In genomic region chr4:46094916-46095825, GRCm38 (mm10) we compare ENCODE assay signal across 9 mouse cellular contexts. TPM values are rescaled to one million over a fixed set of nuclear protein-coding genes. Genes with fewer than 3 reads are reported as not detected.
DNase-seq lines count a peak whose midpoint lies in the region; ATAC-seq and TF ChIP-seq lines count a peak whose summit lies in the region.
"Had no signal": no experiment of that assay in that cellular context is flagged by ENCODE, and none has a peak within 500 bp of the region (broad histone marks: within the 10 kb centered on the region; RNA-seq: fewer than 3 reads in every experiment).

No protein-coding gene starts in this region.

- H3K27me3 ChIP-seq in kidney, embryonic 14.5 days (ENCODE audit: control insufficient read depth, insufficient read depth, low read length), result no peaks in the 10 kb centered on the region

- no peak for TF ChIP-seq CTCF in brain, embryonic 14.5 days (IDR thresholded peaks at IDR 0.05; ENCODE audit: borderline replicate concordance, extremely low read depth, insufficient read depth, insufficient read length)

- WGBS in kidney, embryonic 14.5 days, result 54% methylated on average over 15 of the region's 15 CpGs

- ATAC-seq in kidney, embryonic 14.5 days (ENCODE audit: low FRiP score, low TSS enrichment), result no peak

- 0 out of 2 replicates have a peak, but pooled peaks cover 5% of the 10 kb centered on the region for H3K4me1 ChIP-seq in kidney, embryonic 14.5 days (ENCODE audit: control insufficient read depth, insufficient read depth, low read length)

- H3K4me3 ChIP-seq in kidney, embryonic 14.5 days (ENCODE audit: low read length), result no peak overlapping the region

- peak; percentile 52 for DNase-seq in kidney, adult 9 months
- DNase-seq in CD4-positive helper T cell, adult 2 months (ENCODE audit: low read depth, low spot score), result peak; percentile 64
- peak; percentile 80 for DNase-seq in brain, embryonic 14.5 days (ENCODE audit: low read depth)
- peak; percentile 27 to 41 for DNase-seq in heart, postnatal 36 days
- no peak for DNase-seq in spleen, adult 12 weeks (ENCODE audit: low spot score)
- DNase-seq in ovary, postnatal 14 days (ENCODE audit: low spot score), result no peak
- no peak for DNase-seq in adrenal gland, postnatal 36 days
- DNase-seq: kidney, postnatal 25 days had no signal

- no peaks in the 10 kb centered on the region for H3K9me3 ChIP-seq in kidney, embryonic 14.5 days (ENCODE audit: control insufficient read depth, low read length)

- intact Hi-C loops in heart, postnatal 36 days (cut with DNase I), result no loop called here

- TF ChIP-seq POLR2A in brain, embryonic 14.5 days (IDR thresholded peaks at IDR 0.05; ENCODE audit: borderline replicate concordance, extremely low read depth, insufficient read depth, insufficient read length, poor library complexity, severe bottlenecking), result no peak

- H3K36me3 ChIP-seq in kidney, embryonic 14.5 days (ENCODE audit: control insufficient read depth, insufficient read depth, low read length), result no peaks in the 10 kb centered on the region

- H3K4me2 ChIP-seq in kidney, embryonic 14.5 days (replicated peaks; ENCODE audit: low read depth, low read length), result no peak overlapping the region

- H3K27ac ChIP-seq in kidney, embryonic 14.5 days (ENCODE audit: low read depth, low read length), result no peak overlapping the region

- no peak overlapping the region for H3K9ac ChIP-seq in kidney, embryonic 14.5 days (ENCODE audit: low read depth, low read length)

RNA-seq across cellular contexts. Expression of gene Ncbp1, which starts 43.2 kb away (rescaled TPM):
- polyA plus RNA-seq in kidney, embryonic 14.5 days (2014; fragmentation: Nextera tagmentation; extraction: Ambion mirVana), result 70.5 and 106 TPM in 2 replicates
- 78.0 and 85.8 TPM in 2 replicates for polyA plus RNA-seq in brain, embryonic 14.5 days (2012; rRNA removed)
- total RNA-seq in heart, postnatal 36 days (2021), result 10 to 100 TPM; 19.3 to 19.7 TPM
- 10 to 100 TPM; 48.5 to 49.5 TPM for total RNA-seq in adrenal gland, postnatal 36 days (2021)

RNA-seq across cellular contexts. Expression of gene Tstd2, which starts 43.3 kb away (rescaled TPM):
- polyA plus RNA-seq in kidney, embryonic 14.5 days (2014; fragmentation: Nextera tagmentation; extraction: Ambion mirVana), result 23.5 and 46.0 TPM in 2 replicates
- 26.4 and 30.2 TPM in 2 replicates for polyA plus RNA-seq in brain, embryonic 14.5 days (2012; rRNA removed)
- total RNA-seq in heart, postnatal 36 days (2021), result 10 to 100 TPM; 12.8 to 14.0 TPM
- total RNA-seq in adrenal gland, postnatal 36 days (2021), result 10 to 100 TPM; 29.4 to 29.5 TPM

RNA-seq across cellular contexts. Expression of gene Tmod1, which starts 56.4 kb away (rescaled TPM):
- 5.2 and 5.3 TPM in 2 replicates for polyA plus RNA-seq in kidney, embryonic 14.5 days (2014; fragmentation: Nextera tagmentation; extraction: Ambion mirVana)
- 0.45 and 0.71 TPM in 2 replicates for polyA plus RNA-seq in brain, embryonic 14.5 days (2012; rRNA removed)
- 100 to 1,000 TPM; 272 to 278 TPM for total RNA-seq in heart, postnatal 36 days (2021)
- 1 to 10 TPM; 2.0 to 6.6 TPM for total RNA-seq in adrenal gland, postnatal 36 days (2021)

Comparison
In these comparisons a context has a peak if more than half of its experiments do, and no peak if none do; other contexts are left out.
1. DNase-seq: peak in kidney, adult 9 months (single experiment), CD4-positive helper T cell, adult 2 months (single experiment), brain, embryonic 14.5 days (single experiment) and heart, postnatal 36 days (2 of 2); none in spleen, adult 12 weeks (single experiment), ovary, postnatal 14 days (single experiment) and adrenal gland, postnatal 36 days (0 of 2).
2. RNA of gene Tmod1, which starts 56.4 kb away (total RNA-seq): 272 to 278 TPM in heart, postnatal 36 days; 2.0 to 6.6 TPM in adrenal gland, postnatal 36 days; every median in the first group is over 10 times any median in the second.